Mouse (Mus musculus): ENCODE measurements around the gene Syne2. TPM values are rescaled to one million over a fixed set of nuclear protein-coding genes. Genes with fewer than 3 reads are reported as not detected.

Syne2 gene
- total and polyA plus RNA-seq, 3 experiments: 3.9 to 7.5 (median 4.9) TPM

- no peaks in the 10 kb centered on the region for H3K79me2 ChIP-seq (replicated peaks; ENCODE audit: control insufficient read depth, extremely low read depth, insufficient read depth, poor library complexity, severe bottlenecking)
- in situ Hi-C loops (cut with MboI; ENCODE audit: low pct_ligation_motif_present, low pct_unique_long_range_greater_than_20kb, low sequenced_read_pairs): no loop called here
Observed at GRCm38 (mm10) chr12:75833960-75834729, 16.2 kb downstream of the Syne2 start.

DNA sequence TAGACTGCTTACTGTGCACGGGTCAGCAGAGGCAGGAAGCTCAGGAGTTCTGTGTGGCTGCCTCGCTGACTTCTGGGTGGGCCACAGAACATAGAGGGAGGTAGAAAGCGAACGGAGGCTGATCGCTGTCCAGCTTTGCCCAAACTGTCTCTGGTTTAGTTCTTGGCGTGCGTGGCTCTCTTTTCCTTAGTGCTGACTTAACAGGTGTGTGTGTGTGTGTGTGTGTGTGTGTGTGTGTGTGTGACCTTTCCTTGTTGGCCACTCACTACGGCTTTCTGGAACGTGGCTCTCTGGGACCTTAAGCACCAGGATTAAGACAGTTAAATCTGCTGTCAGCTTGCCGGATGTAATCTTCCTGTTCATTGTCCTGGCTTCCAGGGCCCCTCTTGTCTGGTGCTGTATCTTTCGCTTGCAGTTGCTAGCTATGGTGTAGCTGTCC lies 18.6 kb downstream of the Syne2 start:
- Histone ChIP-seq H3K27me3 (replicated peaks) (no peaks in the 10 kb centered on the region), H3K79me2 (replicated peaks; ENCODE audit: control insufficient read depth, extremely low read depth, insufficient read depth, poor library complexity, severe bottlenecking) (no peaks in the 10 kb centered on the region), H3K36me3 (replicated peaks in 1 of 2; ENCODE audit: control insufficient read depth in 1 of 2, insufficient read depth in 1 of 2, low read length in 1 of 2) (no peaks in the 10 kb centered on the region), H3K9me3 (replicated peaks; ENCODE audit: low read length) (no peaks in the 10 kb centered on the region), H3K4me1 (ENCODE audit: control insufficient read depth in 1 of 2, insufficient read depth in 2 of 2) (peaks cover 12 to 30% of the 10 kb centered on the region in 2 experiments), H3K4me3 (replicated peaks in 1 of 3; ENCODE audit: low read depth in 2 of 3, low read length in 2 of 3, poor library complexity in 1 of 3) (no peak overlapping the region), H3K9ac (ENCODE audit: insufficient read depth, low read depth) (no peak overlapping the region), H3K27ac (ENCODE audit: insufficient read depth, low read depth) (no peak overlapping the region), H3K4me2 (ENCODE audit: insufficient read depth, low read depth, poor library complexity, severe bottlenecking) (no peak overlapping the region)
- no peak for DNase-seq (ENCODE audit: extremely low read depth)
- TF ChIP-seq USF2 (conservative IDR thresholded peaks at IDR 0.05; ENCODE audit: low read depth, low read length): no peak
- no peak for TF ChIP-seq JUN (IDR thresholded peaks at IDR 0.05; ENCODE audit: insufficient read depth, low read depth, low read length)
- no peak for TF ChIP-seq ZMIZ1 (IDR thresholded peaks at IDR 0.05; ENCODE audit: low read depth, low read length)
- no peak for TF ChIP-seq EP300 (IDR thresholded peaks at IDR 0.05; ENCODE audit: low read length)
- TF ChIP-seq KAT2A (IDR thresholded peaks at IDR 0.05; ENCODE audit: insufficient replicate concordance, low read length): no peak
- no peak for TF ChIP-seq NELFE (IDR thresholded peaks at IDR 0.05; ENCODE audit: low read depth, low read length)
- no peak for TF ChIP-seq ZKSCAN1 (IDR thresholded peaks at IDR 0.05; ENCODE audit: borderline replicate concordance, low read depth, low read length)
- TF ChIP-seq CHD1 (IDR thresholded peaks at IDR 0.05; ENCODE audit: low read depth, low read length): no peak
- no peak for TF ChIP-seq MXI1 (IDR thresholded peaks at IDR 0.05; ENCODE audit: low read depth, low read length)
- TF ChIP-seq BHLHE40 (IDR thresholded peaks at IDR 0.05; ENCODE audit: low read depth, low read length): no peak
- no peak for TF ChIP-seq SMC3 (IDR thresholded peaks at IDR 0.05; ENCODE audit: low read depth, low read length)
- TF ChIP-seq POLR2AphosphoS2 (IDR thresholded peaks at IDR 0.05; ENCODE audit: low read depth, low read length): no peak
- no peak for TF ChIP-seq ETS1 (conservative IDR thresholded peaks at IDR 0.05; ENCODE audit: low read depth, low read length)
- TF ChIP-seq HCFC1 (IDR thresholded peaks at IDR 0.05; ENCODE audit: low read depth, low read length): no peak
- TF ChIP-seq E2F4 (IDR thresholded peaks at IDR 0.05; ENCODE audit: insufficient replicate concordance, low read depth, low read length): no peak
- no peak for TF ChIP-seq PAX5 (IDR thresholded peaks at IDR 0.05; ENCODE audit: low read length)
- TF ChIP-seq RCOR1 (conservative IDR thresholded peaks at IDR 0.05; ENCODE audit: low read depth, low read length): no peak
- no peak for TF ChIP-seq UBTF (IDR thresholded peaks at IDR 0.05; ENCODE audit: low read depth, low read length)
- no peak for TF ChIP-seq ZC3H11A (IDR thresholded peaks at IDR 0.05; ENCODE audit: low read depth, low read length)
- in situ Hi-C loops (cut with MboI; ENCODE audit: low pct_ligation_motif_present, low pct_unique_long_range_greater_than_20kb, low sequenced_read_pairs): no loop called here
- dilution Hi-C loops (cut with MboI; ENCODE audit: extremely low pct_ligation_motif_present, extremely low pct_unique_long_range_greater_than_20kb, low sequenced_read_pairs): no loop called here

More at GRCm38 (mm10) chr12:75833960-75834729, 16.2 kb downstream of the Syne2 start:
- Histone ChIP-seq H3K9ac (ENCODE audit: insufficient read depth, low read depth) (no peak overlapping the region), H3K4me3 (replicated peaks in 1 of 3; ENCODE audit: low read depth in 2 of 3, low read length in 2 of 3, poor library complexity in 1 of 3) (no peak overlapping the region), H3K9me3 (replicated peaks; ENCODE audit: low read length) (no peaks in the 10 kb centered on the region), H3K27ac (ENCODE audit: insufficient read depth, low read depth) (no peak overlapping the region), H3K4me2 (ENCODE audit: insufficient read depth, low read depth, poor library complexity, severe bottlenecking) (peak overlapping the region; percentile 82), H3K4me1 (ENCODE audit: control insufficient read depth in 1 of 2, insufficient read depth in 2 of 2) (peaks cover 12 to 30% of the 10 kb centered on the region in 2 experiments), H3K36me3 (replicated peaks in 1 of 2; ENCODE audit: control insufficient read depth in 1 of 2, insufficient read depth in 1 of 2, low read length in 1 of 2) (no peaks in the 10 kb centered on the region), H3K27me3 (replicated peaks) (no peaks in the 10 kb centered on the region)
- dilution Hi-C loops (cut with MboI; ENCODE audit: extremely low pct_ligation_motif_present, extremely low pct_unique_long_range_greater_than_20kb, low sequenced_read_pairs): no loop called here
- peak; percentile 51 for DNase-seq (ENCODE audit: extremely low read depth)
- no peak for TF ChIP-seq POLR2AphosphoS2 (IDR thresholded peaks at IDR 0.05; ENCODE audit: low read depth, low read length)
- no peak for TF ChIP-seq IRF4 (IDR thresholded peaks at IDR 0.05; ENCODE audit: low read depth, low read length)
- no peak for TF ChIP-seq SMC3 (IDR thresholded peaks at IDR 0.05; ENCODE audit: low read depth, low read length)

All from CH12.LX (cell line).